ENCODE assay signal across 10 mouse cellular contexts in genomic region chr17:10441501-10442111, GRCm38 (mm10).
DNase-seq lines count a peak whose midpoint lies in the region; ATAC-seq and TF ChIP-seq lines count a peak whose summit lies in the region.
"Had no signal": no experiment of that assay in that cellular context is flagged by ENCODE, and none has a peak within 500 bp of the region (broad histone marks: within the 10 kb centered on the region; RNA-seq: fewer than 3 reads in every experiment).

No protein-coding gene starts in this region.

- no peaks in the 10 kb centered on the region for H3K27me3 ChIP-seq in lung, embryonic 16.5 days (ENCODE audit: control insufficient read depth, insufficient read depth, low read depth, low read length)
- no peaks in the 10 kb centered on the region for H3K27me3 ChIP-seq in hindbrain, embryonic 11.5 days (ENCODE audit: control insufficient read depth, insufficient read depth, low read length)
- H3K27me3 ChIP-seq in neural tube, embryonic 14.5 days (ENCODE audit: control insufficient read depth, insufficient read depth, low read length): no peaks in the 10 kb centered on the region
- H3K27me3 ChIP-seq: liver, embryonic 12.5 days had no signal

- no peak overlapping the region for H3K4me3 ChIP-seq in lung, embryonic 16.5 days (ENCODE audit: low read length)
- no peak overlapping the region for H3K4me3 ChIP-seq in lung, adult 2 months (replicated peaks; ENCODE audit: extremely low read depth, low read depth, low read length)
- H3K4me3 ChIP-seq in hindbrain, embryonic 11.5 days (ENCODE audit: low read depth, low read length): no peak overlapping the region
- H3K4me3 ChIP-seq in neural tube, embryonic 14.5 days (ENCODE audit: low read depth, low read length): no peak overlapping the region
- H3K4me3 ChIP-seq: liver, embryonic 12.5 days had no signal

- ATAC-seq in lung, embryonic 16.5 days (ENCODE audit: low read depth): peak; percentile 36; the same call in 1 of the 2 replicates
- peak; percentile 93 for ATAC-seq in hindbrain, embryonic 11.5 days (ENCODE audit: low FRiP score)
- ATAC-seq in neural tube, embryonic 14.5 days (ENCODE audit: low read depth): peak; percentile 90
- ATAC-seq: inflammation-experienced regulatory T-cells, adult 6 months; liver, embryonic 12.5 days had no signal

- H3K36me3 ChIP-seq in lung, embryonic 16.5 days (ENCODE audit: control insufficient read depth, insufficient read depth, low read length): no peaks in the 10 kb centered on the region
- no peaks in the 10 kb centered on the region for H3K36me3 ChIP-seq in hindbrain, embryonic 11.5 days (ENCODE audit: control insufficient read depth, insufficient read depth, low read length)
- H3K36me3 ChIP-seq in neural tube, embryonic 14.5 days (ENCODE audit: control insufficient read depth, insufficient read depth, low read length): no peaks in the 10 kb centered on the region
- H3K36me3 ChIP-seq: liver, embryonic 12.5 days had no signal

- no peak overlapping the region for H3K4me2 ChIP-seq in lung, embryonic 16.5 days (ENCODE audit: low read depth, low read length)
- peak overlapping the region; percentile 11; the same call in 1 of the 2 replicates for H3K4me2 ChIP-seq in hindbrain, embryonic 11.5 days (replicated peaks; ENCODE audit: low read depth, low read length)
- H3K4me2 ChIP-seq in neural tube, embryonic 14.5 days (ENCODE audit: low read depth, low read length): no peak overlapping the region; the same call in 1 of the 2 replicates
- H3K4me2 ChIP-seq: liver, embryonic 12.5 days had no signal

- DNase-seq in cerebellum, postnatal 10 days: peak; percentile 26 to 47
- no peak for DNase-seq in cerebellum, adult 9-10 months
- DNase-seq in lung, adult 2 months: no peak
- DNase-seq in hindbrain, embryonic 11.5 days (ENCODE audit: low spot score): peak; percentile 55
- DNase-seq in adrenal gland, adult 8-10 months: no peak
- no peak for DNase-seq in gastrocnemius, postnatal 36 days

- peaks cover 4% of the 10 kb centered on the region; the same call in 1 of the 2 replicates for H3K4me1 ChIP-seq in lung, embryonic 16.5 days (replicated peaks; ENCODE audit: control insufficient read depth, insufficient read depth, low read length)
- H3K4me1 ChIP-seq in lung, adult 2 months (ENCODE audit: control insufficient read depth, insufficient read depth, low read length): no peaks in the 10 kb centered on the region
- no peaks in the 10 kb centered on the region; the same call in 1 of the 2 replicates for H3K4me1 ChIP-seq in hindbrain, embryonic 11.5 days (replicated peaks; ENCODE audit: control insufficient read depth, insufficient read depth, low read length)
- peaks cover 14% of the 10 kb centered on the region; the same call in 1 of the 2 replicates for H3K4me1 ChIP-seq in neural tube, embryonic 14.5 days (ENCODE audit: control insufficient read depth, insufficient read depth, low read length)
- H3K4me1 ChIP-seq: liver, embryonic 12.5 days had no signal

- H3K9me3 ChIP-seq in lung, embryonic 16.5 days (ENCODE audit: control insufficient read depth, low read length): no peaks in the 10 kb centered on the region
- H3K9me3 ChIP-seq in hindbrain, embryonic 11.5 days (ENCODE audit: control insufficient read depth, low read length): no peaks in the 10 kb centered on the region
- H3K9me3 ChIP-seq in neural tube, embryonic 14.5 days (ENCODE audit: control insufficient read depth, low read length): no peaks in the 10 kb centered on the region
- H3K9me3 ChIP-seq: liver, embryonic 12.5 days had no signal

- intact Hi-C loops in gastrocnemius, postnatal 36 days (cut with DNase I): no loop called here

- TF ChIP-seq CTCF in lung, adult 2 months (IDR thresholded peaks at IDR 0.05; ENCODE audit: insufficient read depth, low read length): no peak

- H3K27ac ChIP-seq in lung, embryonic 16.5 days (ENCODE audit: low read length): no peak overlapping the region
- H3K27ac ChIP-seq in hindbrain, embryonic 11.5 days (ENCODE audit: low read depth, low read length): peak overlapping the region; percentile 61
- H3K27ac ChIP-seq in neural tube, embryonic 14.5 days (ENCODE audit: low read depth, low read length): peak overlapping the region; percentile 68
- H3K27ac ChIP-seq: liver, embryonic 12.5 days had no signal

- TF ChIP-seq POLR2A in lung, adult 2 months (IDR thresholded peaks at IDR 0.05; ENCODE audit: borderline replicate concordance, extremely low read depth, low read depth, low read length): no peak

- 52% methylated on average over 16 of the region's 16 CpGs for WGBS in lung, embryonic 16.5 days
- 54% methylated on average over 16 of the region's 16 CpGs for WGBS in lung, adult 2 months
- 18% methylated on average over 16 of the region's 16 CpGs for WGBS in hindbrain, embryonic 11.5 days
- WGBS in neural tube, embryonic 14.5 days: 13% methylated on average over 16 of the region's 16 CpGs

- H3K9ac ChIP-seq in lung, embryonic 16.5 days (ENCODE audit: low read length): no peak overlapping the region
- H3K9ac ChIP-seq in hindbrain, embryonic 11.5 days (ENCODE audit: low read depth, low read length): peak overlapping the region; percentile 44
- 0 out of 2 replicates have a peak overlapping the region, but pooled peaks have one; percentile 21 for H3K9ac ChIP-seq in neural tube, embryonic 14.5 days (replicated peaks; ENCODE audit: low read depth, low read length)
- H3K9ac ChIP-seq: liver, embryonic 12.5 days had no signal

Comparison
In these comparisons a context has a peak if more than half of its experiments do, and no peak if none do; other contexts are left out.
1. DNase-seq: peak in cerebellum, postnatal 10 days (2 of 2) and hindbrain, embryonic 11.5 days (single experiment); none in cerebellum, adult 9-10 months (single experiment), lung, adult 2 months (single experiment), adrenal gland, adult 8-10 months (single experiment) and gastrocnemius, postnatal 36 days (0 of 2).
2. ATAC-seq: peak in every context shown above with its lines; median percentile 93 in hindbrain, embryonic 11.5 days; 90 in neural tube, embryonic 14.5 days; 36 in lung, embryonic 16.5 days.